Mouse (Mus musculus) urinary bladder, adult 18-20 months (tissue): ENCODE measurements around the gene Pias4.

ENCODE experiments used
- DNase-seq, 2 experiments: peaks; one replicate each; pipeline ENCODE4 v3.0.0; 2022; ENCODE audit warnings: low spot score in 2 of 2, mixed read lengths in 2 of 2

Gene Pias4

DNA sequence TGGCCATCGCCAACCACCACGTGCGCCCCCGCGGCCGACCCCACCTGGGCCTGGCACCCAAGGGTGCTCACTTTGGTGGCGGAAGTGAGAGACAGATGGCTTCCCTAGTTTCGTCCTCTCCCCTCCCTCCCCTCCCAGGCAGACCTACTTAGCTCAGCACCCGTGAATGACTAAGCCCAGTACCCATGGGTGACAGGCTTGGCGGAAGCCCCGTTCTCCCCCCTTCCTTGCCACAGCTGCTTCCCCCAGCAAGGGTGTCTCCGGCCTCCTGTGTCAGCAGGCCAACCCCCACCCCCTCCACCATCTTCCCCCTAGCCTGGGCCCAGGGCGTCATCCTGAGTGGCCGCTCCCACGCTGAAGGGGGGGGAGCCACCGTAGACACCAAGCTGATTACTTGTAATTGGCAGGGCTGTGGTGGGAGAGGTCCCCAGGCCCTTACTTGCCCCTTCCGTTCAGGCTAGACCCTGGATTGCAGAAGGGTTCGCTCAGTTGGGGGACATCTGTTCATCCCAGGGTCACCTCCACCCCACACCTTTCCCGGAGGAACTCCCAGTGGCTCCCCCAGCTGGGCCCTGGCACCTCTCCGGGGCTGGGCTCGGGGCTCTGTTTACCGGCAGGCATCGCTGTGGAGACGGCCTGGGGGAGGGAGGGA is 29.5 kb downstream of the Pias4 start:
- no peak for DNase-seq

DNA sequence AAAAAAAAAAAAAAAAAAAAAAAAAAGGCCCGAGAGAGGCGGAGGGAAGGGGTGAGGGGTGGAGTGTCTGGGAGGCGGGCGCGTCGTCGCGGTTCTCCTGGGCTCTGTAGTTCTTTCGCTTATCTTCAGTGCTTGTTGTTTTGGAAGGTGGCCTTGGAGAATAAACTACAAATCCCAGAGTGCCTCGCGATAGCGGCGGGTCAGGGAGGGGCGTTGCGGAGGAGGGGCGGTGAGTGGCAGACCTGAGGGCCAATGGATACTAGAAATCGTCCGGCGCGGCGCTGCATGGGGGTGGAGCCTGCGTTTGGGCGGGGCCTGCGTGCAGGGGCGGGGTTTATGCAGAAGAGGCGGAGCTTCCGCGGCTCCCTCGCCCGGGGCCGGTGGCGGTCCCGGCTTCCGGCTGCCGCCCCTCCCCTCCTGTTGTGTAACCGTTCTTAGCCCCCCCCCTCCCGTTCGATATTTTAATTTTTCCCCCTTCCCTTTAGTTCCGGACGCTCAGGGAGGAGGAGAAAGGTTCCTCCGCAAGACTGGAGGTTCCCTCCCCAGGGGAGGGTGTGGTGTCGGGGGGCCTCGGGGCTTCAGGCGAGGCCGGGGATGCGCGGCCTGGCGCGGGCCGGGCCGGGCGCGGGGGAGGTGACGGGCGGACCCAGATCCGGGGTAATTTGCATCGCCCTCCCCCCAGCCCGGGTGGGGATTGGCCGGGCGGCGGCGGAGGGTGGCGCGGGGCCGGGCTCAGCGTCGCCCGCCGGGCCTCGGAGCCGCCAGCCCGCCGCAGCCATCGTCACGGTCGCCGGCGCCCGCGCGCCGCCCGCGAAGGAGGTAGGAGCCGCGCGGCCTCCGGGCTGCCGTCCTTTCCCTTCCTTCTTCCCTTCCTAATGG is 30.2 kb downstream of the Pias4 start:
- peak; percentile 99 to 100 for DNase-seq

DNA sequence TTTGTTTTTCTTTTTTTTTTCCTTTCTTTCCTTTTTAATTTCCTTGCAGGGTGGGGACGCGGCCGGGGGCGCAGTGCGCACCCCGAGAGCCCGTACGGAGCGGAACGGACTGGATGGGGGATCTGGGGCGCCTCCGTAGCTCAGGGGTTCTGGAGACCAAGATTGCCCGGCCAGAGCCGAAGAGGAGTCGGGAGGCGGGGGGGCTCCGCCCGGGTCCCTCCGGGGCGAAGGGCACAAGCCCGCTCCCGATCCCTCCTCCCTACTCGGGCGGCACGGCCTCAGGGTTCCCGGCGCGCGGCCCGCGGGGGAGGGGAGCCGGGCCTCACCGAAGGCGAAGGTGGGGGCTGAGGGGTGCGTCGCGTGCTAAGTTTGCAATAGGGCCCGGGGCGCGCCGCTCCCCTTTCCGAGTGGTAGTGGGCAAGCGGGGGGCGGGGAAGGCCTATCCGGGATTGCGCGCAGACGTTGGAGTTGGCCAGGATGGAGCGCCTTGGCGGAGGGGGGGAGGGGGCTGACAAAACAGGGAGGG is 31.0 kb downstream of the Pias4 start:
- peak; percentile 61 to 79 for DNase-seq

GRCm38 (mm10) chr10:81135831-81136705 is 31.7 kb downstream of the Pias4 start:
- peak; percentile 67 to 76 for DNase-seq

DNA sequence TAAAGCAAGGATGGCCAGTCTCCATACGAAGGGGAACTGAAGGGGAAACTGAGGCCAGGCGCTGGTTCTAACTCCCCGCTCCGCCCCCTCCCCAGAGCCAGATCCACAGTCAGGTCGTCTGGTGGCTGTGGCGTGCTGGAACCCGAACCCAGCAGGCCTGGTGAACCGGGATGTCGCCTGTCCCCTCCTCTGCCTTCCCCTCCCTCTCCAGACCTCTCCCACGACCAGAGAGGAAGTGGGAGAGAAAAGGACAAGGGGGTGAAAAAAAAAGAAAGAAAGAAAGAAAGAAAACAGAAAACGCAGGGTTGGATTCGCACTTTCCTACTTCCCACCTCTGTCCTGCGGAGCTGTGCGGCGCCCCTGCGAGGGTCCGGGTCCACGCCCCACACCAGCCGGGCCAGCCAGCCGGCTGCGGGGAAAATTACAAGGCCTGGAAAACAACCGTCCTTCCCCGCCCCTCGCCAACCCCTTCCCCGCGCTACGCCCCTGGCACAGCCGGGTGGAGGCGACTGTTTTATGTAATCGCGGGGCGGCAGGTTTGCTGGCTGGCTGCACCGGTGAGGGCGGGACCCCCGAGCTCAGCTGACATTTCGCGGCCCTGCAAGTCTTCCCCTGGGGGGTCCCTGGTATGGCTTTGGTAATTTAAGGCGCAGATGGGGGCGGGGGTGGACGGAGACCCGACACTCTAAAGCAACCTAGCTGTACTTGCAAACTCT is 32.6 kb downstream of the Pias4 start, which contains the start of gene Zbtb7a:
Zbtb7a (plus strand) TSS at position 255 of the 716 bp plus-strand sequence.
- peak in 1 of 2 experiments; percentile 44 for DNase-seq

GRCm38 (mm10) chr10:81134181-81134587 is 33.5 kb downstream of the Pias4 start:
- peak; percentile 62 to 66 for DNase-seq

- no peak for DNase-seq
Measured at GRCm38 (mm10) chr10:81123500-81123899, 44.2 kb downstream of the Pias4 start.

- DNase-seq: no peak
Measured at GRCm38 (mm10) chr10:81122889-81123288, 44.8 kb downstream of the Pias4 start.

- DNase-seq: no peak
Measured at GRCm38 (mm10) chr10:81120650-81121049, 47.1 kb downstream of the Pias4 start.

GRCm38 (mm10) chr10:81119625-81120024 is 48.1 kb downstream of the Pias4 start:
- DNase-seq: no peak

GRCm38 (mm10) chr10:81112946-81113345 is 54.8 kb downstream of the Pias4 start:
- no peak for DNase-seq

- DNase-seq: peak; percentile 75 to 89
Measured at GRCm38 (mm10) chr10:81106113-81106721, 61.5 kb downstream of the Pias4 start.

DNA sequence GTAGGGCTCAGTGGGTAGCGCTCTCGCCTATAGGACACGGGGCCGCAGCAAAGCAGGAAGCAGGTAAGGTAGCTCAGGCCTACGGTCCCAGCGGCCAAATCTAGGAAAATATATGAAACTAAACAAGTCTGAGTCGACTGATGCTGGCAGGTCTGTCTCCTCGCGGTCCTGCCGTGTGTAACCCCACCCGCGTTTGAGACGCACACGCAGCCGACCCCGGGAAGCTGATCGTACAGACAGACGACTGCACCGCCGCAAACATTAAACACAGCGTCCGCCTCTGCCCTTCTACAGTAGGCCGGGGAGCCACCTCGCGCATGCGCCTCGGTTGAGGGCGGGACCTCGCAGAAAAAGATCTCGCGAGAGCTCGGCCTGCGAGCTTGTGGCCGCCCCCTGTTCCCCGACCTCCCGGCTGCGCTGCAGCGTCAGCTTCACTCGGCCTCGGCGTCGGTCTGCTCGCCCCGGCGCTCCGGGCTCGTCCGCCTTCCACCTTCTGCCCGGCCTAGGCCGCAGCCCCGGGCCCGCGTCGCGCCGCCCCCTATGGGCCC is 62.1 kb downstream of the Pias4 start, which contains the start of gene Map2k2:
Map2k2 (plus strand) TSS at position 351 of the 548 bp plus-strand sequence.
- peak; percentile 95 to 96 for DNase-seq
